Mouse (Mus musculus): ENCODE results near the gene Arid3a.

DNA sequence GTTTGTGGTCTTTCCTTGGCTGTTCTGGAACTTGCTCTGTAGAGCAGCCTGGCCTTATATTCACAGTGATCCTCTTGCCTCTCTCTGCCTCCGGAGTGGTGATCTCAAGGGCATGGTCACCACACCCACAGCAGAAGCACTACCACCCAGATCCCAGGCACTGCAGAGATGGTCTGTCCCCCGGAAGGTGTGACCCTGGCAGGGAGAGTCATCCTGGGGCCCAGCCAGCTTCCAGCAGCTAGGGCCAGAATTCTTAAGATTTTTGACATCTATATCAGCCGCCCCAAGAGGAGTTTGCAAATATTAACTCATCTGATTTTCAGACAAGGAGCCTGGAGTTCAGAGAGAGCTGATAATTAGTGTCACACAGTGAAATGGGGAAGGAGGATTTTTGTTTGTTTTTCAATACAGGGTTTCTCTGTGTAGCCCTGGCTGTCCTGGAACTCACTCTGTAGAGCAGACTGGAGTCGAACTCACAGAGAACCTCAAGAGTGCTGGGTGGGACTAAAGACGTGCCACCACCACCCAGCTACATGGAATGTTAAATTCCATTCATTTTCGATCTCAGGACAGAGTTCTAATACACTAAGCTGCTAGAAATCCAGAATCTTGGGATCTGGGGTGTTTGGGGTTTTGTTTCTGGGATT lies 59.5 kb downstream of the Arid3a start:
- no peak for TF ChIP-seq CTCF (IDR thresholded peaks at IDR 0.05; ENCODE audit: borderline replicate concordance, insufficient read depth, low read depth, low read length)
- no peak for TF ChIP-seq POLR2A (IDR thresholded peaks at IDR 0.05; ENCODE audit: borderline replicate concordance, insufficient read depth, low read length)

All from cerebellum, adult 2 months (tissue).